Mouse (Mus musculus): ENCODE data around the gene Sun2. TPM values are rescaled to one million over a fixed set of nuclear protein-coding genes. Genes with fewer than 3 reads are reported as not detected.

The Sun2 gene
- total RNA-seq, 4 experiments from 2014 or later = 76.6 to 84.7 (median 80.3) TPM

GRCm38 (mm10) chr15:79755977-79756625 is 13.8 kb upstream of the Sun2 start:
- no peak for DNase-seq (ENCODE audit: low spot score in 2 of 2)

DNA sequence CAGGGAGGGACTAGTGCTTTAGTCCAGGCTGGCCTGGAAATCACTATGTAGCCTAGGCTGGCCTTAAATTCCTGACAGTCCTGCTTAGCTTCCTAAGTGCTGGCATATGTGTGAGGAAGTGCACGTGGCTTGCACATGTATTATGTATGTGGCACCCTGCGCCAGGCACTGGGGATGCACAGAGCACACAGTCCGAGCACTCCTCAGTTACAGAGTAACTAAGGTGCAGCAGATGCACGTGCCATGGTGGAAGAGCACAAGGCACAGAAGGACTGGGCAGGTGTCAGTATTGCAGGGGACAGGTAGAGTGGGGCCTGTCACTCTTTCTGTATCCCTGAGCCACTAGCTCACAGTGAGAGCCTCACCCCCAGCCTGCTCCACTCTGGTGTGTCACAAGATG is 12.8 kb upstream of the Sun2 start:
- DNase-seq (ENCODE audit: low spot score in 2 of 2) = no peak

DNA sequence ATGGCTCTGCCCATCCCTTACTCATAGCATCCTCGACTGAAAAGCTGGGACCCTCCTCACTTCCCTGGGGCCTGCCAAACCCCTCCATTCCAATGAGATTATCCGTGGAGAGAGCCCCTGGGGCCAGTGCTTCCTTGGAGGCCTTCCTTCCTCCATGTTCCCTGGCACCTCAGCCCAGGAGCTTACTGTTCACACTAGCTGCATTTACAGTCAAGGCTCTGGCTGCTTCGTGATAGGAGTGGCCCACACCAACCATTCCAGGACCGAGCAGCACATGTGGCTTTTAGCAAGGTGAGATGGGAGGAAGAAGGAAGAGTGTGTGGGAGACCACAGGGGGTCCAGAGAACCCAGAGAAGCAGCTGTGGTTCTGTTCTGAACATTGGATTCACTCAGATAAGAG is 11.5 kb upstream of the Sun2 start:
- no peak for DNase-seq (ENCODE audit: low spot score in 2 of 2)

GRCm38 (mm10) chr15:79753420-79753752 is 11.1 kb upstream of the Sun2 start:
- no peak for DNase-seq (ENCODE audit: low spot score in 2 of 2)

DNA sequence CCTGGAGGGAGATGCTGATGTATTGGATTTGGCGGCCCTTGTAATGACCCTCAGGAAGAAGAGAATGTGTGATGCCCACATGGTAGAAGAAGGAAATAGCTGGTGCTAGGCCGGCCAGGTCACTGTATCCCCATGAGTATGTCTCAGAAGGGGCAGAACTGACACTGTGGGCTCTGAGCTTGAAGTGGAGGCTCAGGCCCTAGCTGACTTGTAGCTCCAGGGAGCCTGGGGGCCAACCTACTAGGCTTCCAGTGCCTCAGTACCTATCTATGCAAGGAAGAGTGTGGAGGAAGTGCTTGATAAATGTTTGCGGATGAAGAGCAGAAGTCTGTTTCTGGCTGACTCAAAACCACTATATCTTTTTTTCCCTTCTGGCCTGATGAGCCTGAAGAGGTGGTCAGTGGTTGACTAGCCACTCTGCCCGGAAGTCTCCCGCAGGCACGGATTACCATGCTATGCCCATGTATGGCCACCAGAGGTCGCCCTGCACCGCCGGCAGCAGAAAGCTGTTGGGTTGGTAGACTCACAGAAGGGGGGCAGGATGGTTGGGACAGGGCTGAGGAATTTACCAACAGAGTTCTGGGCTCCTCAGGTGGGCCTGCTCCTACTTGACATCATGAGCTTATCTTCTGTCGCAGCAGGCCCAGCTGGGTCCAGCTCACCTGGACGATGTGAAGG is 10.5 kb upstream of the Sun2 start:
- DNase-seq (ENCODE audit: low spot score in 2 of 2) = no peak

GRCm38 (mm10) chr15:79751772-79752171 is 9.4 kb upstream of the Sun2 start:
- no peak for DNase-seq (ENCODE audit: low spot score in 2 of 2)

DNA sequence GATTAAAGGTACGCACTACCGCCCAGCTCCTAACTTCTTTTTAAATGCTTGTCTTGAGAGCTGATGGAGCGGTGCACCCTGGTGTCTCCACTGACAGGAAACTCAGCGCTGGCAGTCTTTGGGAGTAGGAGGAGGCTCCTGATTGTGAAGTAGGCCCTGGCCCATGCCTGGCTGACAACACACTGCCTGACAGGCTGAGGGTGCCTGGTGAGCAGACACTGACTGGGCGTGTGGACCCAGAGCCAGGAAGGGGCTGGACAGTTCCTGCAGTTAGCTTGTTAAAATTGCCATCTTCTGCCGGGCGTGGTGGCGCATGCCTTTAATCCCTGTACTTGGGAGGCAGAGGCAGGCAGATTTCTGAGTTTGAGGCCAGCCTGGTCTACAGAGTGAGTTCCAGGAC is 7.9 kb upstream of the Sun2 start:
- no peak for DNase-seq (ENCODE audit: low spot score in 2 of 2)

- no peak for DNase-seq (ENCODE audit: low spot score in 2 of 2)
These were observed 6.8 kb upstream of the Sun2 start for GRCm38 (mm10) chr15:79749162-79749561.

DNA sequence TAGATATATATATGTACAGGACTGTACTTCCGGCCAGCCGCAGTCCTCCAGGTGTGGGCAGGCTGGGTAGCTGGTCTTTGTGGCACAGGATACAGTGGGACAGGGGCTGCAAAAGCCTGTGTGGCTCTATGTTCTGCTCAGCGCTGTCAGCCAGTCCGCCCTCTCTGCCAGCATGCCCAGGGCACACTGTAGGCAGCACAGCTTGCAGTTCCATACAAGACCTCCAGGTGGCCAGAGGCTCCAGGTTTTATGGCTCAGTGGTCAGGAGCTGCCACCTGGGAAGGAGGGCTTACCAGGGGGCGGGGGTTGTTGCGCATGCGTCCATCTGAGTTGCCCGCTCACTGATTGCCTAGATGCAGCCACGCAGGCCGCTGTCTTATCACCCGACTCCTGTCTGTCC is 5.7 kb upstream of the Sun2 start:
- no peak for DNase-seq (ENCODE audit: low spot score in 2 of 2)

DNA sequence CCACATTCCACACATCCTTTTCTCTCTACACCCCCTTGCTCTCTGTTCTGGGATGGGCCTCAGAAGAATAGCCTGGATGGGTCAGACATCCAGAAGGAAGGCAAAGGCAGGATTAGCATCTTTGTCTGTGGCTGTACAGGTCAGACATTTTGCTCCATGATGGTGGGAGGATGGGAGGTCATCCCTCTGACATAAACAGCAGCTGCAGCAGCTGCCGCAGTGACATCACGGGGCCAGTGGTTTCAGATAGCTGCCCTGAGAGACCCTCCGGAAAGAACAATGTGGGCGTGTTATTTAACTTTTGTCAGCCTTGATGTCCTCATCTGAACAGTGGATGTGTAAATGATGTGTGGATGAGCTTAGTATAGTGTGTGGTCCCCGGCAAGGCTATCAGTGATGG is 3.5 kb upstream of the Sun2 start:
- no peak for DNase-seq (ENCODE audit: low spot score in 2 of 2)

GRCm38 (mm10) chr15:79745312-79745711 is 3.0 kb upstream of the Sun2 start:
- no peak for DNase-seq (ENCODE audit: low spot score in 2 of 2)

DNA sequence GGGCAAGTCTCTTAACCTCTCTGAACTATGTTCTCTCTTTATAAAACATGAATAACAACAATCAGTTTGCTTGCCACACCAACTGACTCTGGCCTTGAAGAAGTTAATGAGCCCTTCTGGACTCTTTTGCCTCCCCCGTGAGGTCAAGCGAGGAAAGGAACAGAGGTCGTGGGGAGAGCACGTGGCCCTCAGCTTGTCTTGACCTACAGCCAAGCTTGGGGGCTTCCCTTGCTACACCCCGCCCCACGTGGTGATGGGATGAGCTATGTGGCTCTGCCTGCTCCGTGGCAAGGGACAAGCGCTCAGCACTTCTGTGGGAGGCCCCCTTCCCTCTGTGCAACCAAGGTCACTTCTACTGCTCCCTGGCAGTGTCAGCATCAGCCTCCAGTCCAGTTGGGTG is 2.4 kb upstream of the Sun2 start:
- DNase-seq (ENCODE audit: low spot score in 2 of 2) = no peak

DNA sequence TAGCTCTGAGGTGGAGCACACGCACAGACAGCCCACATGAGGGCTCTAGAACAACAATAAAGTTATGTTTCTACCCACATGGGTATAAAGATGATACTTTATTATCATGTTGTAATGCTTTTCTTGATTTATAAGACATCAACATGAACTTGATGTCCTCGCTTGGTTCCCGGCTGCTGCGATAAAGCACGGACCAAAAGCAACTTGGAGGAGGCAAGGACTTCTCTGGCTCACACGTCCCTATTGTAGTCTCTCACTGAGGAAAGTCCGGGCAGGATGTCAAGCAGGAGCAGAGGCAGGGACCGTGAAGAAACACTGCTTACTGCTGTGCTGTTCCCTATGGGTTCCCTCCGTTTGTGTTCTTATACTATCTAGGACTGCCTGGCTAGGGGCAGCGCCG is 1.7 kb upstream of the Sun2 start:
- no peak for DNase-seq (ENCODE audit: low spot score in 2 of 2)

GRCm38 (mm10) chr15:79742706-79743023 is 329 bp upstream of the Sun2 start:
- DNase-seq (ENCODE audit: low spot score in 2 of 2) = no peak

- DNase-seq (ENCODE audit: low spot score in 2 of 2) = peak in 1 of 2 experiments; percentile 51
These were observed 1.0 kb downstream of the Sun2 start for GRCm38 (mm10) chr15:79741173-79741858.

DNA sequence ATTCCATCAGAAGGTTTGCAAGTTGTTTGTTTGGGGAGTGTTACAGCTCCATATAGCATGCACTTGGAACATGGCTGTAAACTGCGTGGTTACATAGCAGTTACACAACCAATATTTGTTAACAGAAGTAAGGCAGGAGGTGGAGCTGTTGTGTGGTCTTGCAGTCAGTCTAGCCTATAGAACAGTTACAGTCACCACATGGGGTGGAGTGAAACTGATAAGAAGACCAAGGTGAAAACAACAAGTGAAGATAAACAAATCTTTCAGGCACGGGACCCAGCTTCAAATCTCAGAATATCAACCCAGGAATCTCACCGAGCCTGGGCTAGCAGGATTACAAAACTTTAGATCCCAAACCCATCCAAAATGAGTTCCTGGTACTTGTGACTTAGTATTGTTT is 1.6 kb downstream of the Sun2 start:
- DNase-seq (ENCODE audit: low spot score in 2 of 2) = no peak

DNA sequence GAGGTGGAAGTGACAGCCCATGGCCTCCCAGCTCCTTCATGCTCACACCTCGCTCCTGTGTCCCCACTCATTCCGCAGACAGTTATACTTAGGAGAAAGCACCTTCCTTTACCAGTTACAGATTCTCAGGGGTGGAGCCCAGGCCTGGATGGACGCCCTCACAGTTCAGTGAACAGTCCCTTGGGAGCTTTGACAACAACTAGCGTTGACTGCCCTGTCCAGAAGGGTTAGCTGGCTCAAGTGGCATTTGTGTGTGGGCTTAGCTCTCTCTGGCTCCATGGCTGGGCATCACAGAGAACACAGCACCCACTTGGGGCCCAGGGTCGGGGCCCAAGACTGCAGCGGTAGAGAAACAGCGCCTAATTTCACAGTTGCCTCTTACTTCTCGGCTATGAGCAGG is 8.0 kb downstream of the Sun2 start:
- DNase-seq (ENCODE audit: low spot score in 2 of 2) = peak; percentile 62 to 77

- DNase-seq (ENCODE audit: low spot score in 2 of 2) = no peak
These were observed 8.7 kb downstream of the Sun2 start for GRCm38 (mm10) chr15:79733640-79734039.

DNA sequence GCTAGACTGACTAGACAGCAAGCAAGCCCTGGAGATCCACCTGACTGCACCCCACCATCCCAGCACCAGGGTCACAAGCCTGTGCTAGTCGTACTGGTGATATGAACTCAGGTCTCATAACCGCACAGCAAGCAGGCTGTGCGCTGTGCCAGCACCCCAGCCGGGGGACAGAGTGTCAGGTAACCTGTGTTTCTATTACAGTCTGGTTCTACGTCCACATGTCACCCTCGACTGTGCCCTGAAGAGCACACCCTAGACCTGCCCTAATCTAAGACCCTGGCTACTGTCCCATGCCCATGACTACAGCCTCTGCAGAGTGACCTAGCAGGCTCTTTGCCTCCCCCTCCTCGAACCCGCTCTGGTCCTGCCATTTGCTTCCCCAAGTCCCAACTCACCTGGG is 9.1 kb downstream of the Sun2 start:
- peak; percentile 48 to 62 for DNase-seq (ENCODE audit: low spot score in 2 of 2)

DNA sequence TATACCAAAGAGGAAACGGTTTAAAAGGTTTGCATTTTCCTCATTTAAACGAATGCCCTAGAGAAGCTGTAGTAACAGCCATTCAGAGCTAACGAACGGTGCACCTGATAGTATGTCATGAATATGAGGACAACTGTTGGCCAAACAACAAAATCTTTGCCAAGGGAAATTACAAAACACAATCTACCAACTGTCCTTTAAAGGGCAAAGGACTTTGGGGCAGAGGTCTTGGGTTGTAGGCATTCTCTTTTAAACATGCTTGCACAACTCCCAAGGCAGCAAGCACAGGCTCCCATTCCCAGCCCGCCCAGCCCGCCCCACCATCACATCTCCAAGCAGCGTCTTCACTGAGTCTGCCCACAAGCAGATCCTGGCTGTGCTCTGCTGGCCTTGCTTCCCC is 10.8 kb downstream of the Sun2 start:
- no peak for DNase-seq (ENCODE audit: low spot score in 2 of 2)

DNA sequence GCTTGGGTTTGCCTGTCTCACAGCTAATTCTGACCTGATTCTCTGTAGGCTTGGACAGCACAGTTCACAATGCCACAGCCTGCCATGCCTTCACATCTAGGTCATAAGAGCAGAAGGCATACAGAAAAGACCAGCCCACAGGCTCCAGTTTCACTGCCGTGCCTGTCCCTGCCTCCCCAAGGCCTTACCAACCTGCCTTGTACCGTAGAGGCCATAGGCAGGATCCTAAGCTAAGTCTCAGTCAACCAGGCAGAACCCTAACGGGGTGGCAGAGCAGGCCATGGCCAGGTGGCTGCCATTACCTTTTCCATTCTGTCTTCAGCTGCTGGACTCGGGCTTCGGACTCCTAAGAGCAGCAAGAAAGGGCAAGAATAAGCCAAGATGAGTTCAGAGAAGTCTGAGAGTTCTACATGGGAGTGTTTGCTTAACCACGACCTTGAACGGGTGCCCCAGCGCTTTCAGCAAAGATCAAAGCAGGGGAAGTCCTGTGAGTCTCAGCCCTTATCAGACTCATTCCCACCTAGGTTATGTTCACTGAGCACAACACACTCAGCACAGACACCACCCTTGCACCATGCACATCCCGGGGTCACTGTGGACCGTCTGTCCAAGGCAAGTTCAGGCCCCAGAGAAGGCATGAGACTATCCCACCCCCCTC is 13.5 kb downstream of the Sun2 start:
- no peak for DNase-seq (ENCODE audit: low spot score in 2 of 2)

- DNase-seq (ENCODE audit: low spot score in 2 of 2) = no peak
These were observed 14.0 kb downstream of the Sun2 start for GRCm38 (mm10) chr15:79728311-79728710.

- DNase-seq (ENCODE audit: low spot score in 2 of 2) = no peak
These were observed 14.5 kb downstream of the Sun2 start for GRCm38 (mm10) chr15:79727840-79728239.

Data from gastrocnemius, adult 8-10 months (tissue).